Mouse (Mus musculus): Measurements from ENCODE around the gene Fkrp. TPM values are rescaled to one million over a fixed set of nuclear protein-coding genes. Genes with fewer than 3 reads are reported as not detected.

Fkrp gene
- 10 to 100 TPM; 23.8 to 28.4 TPM for total RNA-seq (2023)

DNA sequence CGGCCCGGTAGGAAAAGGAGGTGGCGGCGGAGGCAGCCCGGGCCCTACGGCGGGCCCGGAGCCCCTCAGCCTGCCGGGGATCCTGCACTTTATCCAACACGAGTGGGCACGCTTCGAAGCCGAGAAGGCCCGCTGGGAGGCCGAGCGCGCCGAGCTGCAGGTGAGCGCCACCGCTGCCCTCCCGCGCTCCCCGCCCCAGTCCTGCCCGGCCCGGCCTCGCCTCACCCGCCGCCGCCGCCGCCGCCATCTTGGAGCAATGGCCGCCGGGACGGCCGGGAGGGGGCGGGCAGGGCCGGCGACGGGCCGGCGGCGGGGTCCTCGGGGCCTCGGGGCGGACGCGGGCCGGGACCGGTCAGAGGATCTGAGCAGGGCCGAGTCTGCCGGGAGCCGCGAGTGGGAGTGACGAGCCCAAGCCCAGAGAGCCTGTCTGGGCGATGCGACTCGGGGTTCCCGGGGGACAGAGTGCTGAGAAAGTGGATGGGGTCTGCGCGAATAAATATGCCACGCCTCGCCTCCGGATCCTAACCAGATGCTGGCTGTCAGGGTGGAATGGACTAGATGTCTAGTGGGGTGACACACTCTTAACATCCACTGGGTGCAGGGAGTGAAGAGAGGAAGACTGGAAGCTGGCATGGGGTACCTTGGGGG is at the start of gene Fkrp:
Fkrp (minus strand) TSS at position 258 of the 648 bp plus-strand sequence.

DNA sequence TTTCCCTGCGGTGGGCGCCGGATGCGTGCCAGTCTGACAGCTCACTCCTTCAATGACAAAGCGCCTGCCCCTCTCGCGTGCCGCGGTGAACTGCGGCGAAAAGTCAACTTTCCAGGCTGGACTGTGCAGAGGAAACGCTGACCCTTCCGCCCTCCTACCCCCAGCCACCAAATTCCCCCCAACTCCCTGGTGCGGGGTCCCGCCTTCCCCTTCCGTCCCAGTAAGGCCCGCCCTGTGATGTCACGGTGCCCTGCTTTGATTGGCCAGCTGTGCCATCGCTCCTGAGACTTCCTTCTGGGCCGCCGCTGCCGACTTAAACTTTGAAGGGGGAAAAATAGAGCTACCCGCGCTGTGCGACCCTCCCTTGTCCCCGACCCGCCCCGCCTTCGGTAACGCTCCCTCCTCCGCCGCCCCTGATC is 26.1 kb upstream of the Fkrp start, which contains the start of gene Prkd2:
Prkd2 (plus strand) TSS at position 258 of the 419 bp plus-strand sequence.

GRCm38 (mm10) chr7:16815351-16815941 is 1.1 kb downstream of the Fkrp start, which contains the start of gene Strn4:
Strn4 (plus strand) TSS chr7:16815889.

GRCm38 (mm10) chr7:16780825-16781554 is 35.5 kb downstream of the Fkrp start, which contains the start of gene Slc1a5:
Slc1a5 (plus strand) TSS chr7:16781340.

Other genes with a start within 250 kb of the Fkrp start
- 10 to 100 TPM; 20.5 to 22.0 TPM for gene Arhgap35, start 201.7 kb downstream of the Fkrp start, total RNA-seq (2023)
- not detected for gene Ceacam15, start 141.0 kb downstream of the Fkrp start, total RNA-seq (2023)
- not detected for gene Ceacam9, start 94.8 kb downstream of the Fkrp start, total RNA-seq (2023)
- gene Ap2s1, start 78.3 kb downstream of the Fkrp start, total RNA-seq (2023), result 10 to 100 TPM; 85.3 to 95.2 TPM
- 100 to 1,000 TPM; 137 to 141 TPM for gene Slc1a5, start 35.4 kb downstream of the Fkrp start, total RNA-seq (2023)
- gene Strn4, start 843 bp downstream of the Fkrp start, total RNA-seq (2023), result 100 to 1,000 TPM; 136 to 150 TPM
- gene Prkd2, start 26.2 kb upstream of the Fkrp start, total RNA-seq (2023), result 100 to 1,000 TPM; 225 to 233 TPM
- under 1 TPM; 0.29 to 0.56 TPM for gene Dact3, start 58.6 kb upstream of the Fkrp start, total RNA-seq (2023)
- not detected for gene Gng8, start 75.1 kb upstream of the Fkrp start, total RNA-seq (2023)
- 1 to 10 TPM; 1.5 to 1.9 TPM for gene Ptgir, start 89.8 kb upstream of the Fkrp start, total RNA-seq (2023)
- gene Calm3, start 107.4 kb upstream of the Fkrp start, total RNA-seq (2023), result 100 to 1,000 TPM; 118 to 124 TPM
- not detected for gene Pnmal2, start 128.0 kb upstream of the Fkrp start, total RNA-seq (2023)
- not detected for gene Pnmal1, start 142.9 kb upstream of the Fkrp start, total RNA-seq (2023)
- gene Gm42372, start 166.4 kb upstream of the Fkrp start, total RNA-seq (2023), result 1 to 10 TPM; 2.7 to 3.4 TPM
- under 1 TPM in 1 of 2 experiments, not detected in 1; 0.29 TPM for gene Ccdc8, start 176.0 kb upstream of the Fkrp start, total RNA-seq (2023)
- 100 to 1,000 TPM in 1 of 2 experiments, 10 to 100 TPM in 1; 92.5 to 103 TPM for gene Ppp5c, start 211.2 kb upstream of the Fkrp start, total RNA-seq (2023)
- 1 to 10 TPM; 1.3 to 3.4 TPM for gene Hif3a, start 245.7 kb upstream of the Fkrp start, total RNA-seq (2023)